Mouse (Mus musculus) cerebellum, postnatal 25 days (tissue): ENCODE data around the gene Gsg1l.

ENCODE experiments used
- DNase-seq, 2 experiments: peaks; one replicate each; pipeline ENCODE4 v3.0.0; 2021; ENCODE audit warnings: mixed read lengths in 2 of 2

Gene Gsg1l

DNA sequence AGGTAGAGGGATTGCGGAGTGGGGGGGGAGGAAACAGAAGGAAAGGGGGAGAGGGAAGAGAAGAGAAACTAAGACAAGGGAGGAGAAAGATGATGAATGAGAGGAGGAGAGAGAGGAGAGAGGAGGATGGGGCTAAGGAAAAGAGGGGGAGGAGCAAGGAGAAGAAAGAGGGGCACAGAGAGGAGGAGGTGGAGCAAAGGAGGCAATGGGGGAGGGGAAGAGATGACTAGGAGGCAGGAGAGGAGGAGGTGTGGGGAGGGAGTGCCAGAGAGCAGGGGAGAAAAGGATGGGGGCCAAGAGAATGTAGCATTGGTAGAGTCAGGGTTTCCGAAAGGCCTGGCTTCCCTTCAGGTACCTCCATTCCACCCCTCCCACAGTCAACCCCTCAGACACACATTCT lies 147.9 kb downstream of the Gsg1l start:
- no peak for DNase-seq

DNA sequence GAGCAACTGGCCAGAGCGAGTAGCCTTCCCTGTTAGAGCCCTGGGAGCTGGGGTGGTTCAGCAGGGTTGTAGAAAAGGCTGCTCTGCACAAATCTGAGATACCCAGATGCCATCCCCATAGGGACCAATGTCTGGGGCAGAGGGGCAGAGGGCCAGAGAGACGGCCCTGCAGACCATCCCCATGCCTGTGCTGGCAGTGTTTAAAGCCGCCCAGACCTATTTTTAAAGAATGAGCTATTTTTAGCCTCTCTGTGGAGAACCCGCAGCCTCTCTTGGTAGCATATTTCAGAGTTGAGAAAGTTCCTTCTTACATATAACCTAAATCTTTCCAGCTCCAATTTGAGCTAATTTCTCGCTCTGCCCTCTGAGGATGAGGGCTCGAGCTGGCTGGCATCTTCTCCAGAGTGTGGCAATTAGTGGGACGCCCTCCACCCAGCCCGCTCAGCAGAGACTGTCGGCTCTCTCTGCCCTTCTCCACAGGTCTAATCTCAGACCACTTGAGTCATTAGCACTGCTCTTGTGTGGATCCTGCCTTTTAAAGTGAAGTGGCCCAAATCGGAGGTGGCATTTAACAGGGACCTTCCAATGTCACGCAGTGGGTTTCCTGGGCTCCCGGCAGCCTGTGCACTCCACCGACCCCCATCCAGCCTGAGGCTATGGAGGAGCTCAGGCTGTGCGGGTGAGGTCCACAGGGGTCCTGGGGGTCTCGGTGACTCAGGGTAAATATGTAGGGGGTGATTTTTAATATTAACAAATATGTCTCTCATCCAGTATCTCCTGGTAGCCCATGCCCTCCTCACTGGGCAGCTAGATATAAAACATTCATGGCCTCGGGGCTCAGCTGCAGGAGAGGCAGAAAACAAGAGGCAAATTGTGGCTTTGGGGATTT lies 148.6 kb downstream of the Gsg1l start:
- DNase-seq, result no peak

DNA sequence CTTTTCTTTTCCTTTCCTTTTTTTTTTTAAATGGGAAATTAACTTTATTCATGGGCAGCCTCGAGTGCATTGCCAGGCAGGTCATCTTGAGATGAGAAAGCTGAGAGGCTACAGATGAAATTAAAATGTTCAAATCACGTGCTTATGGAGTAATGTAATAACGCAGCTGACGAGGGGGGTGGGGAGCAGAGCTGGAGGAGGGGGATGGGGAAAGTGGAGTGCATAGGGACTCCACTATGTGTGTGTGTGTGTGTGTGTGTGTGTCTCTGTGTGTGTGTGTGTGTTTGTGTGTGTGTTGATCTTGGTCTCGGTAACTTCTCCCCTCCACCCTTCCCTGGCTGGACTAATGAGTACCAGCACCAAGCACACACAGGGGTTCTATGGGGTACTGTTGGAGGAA lies 150.6 kb downstream of the Gsg1l start:
- no peak for DNase-seq

DNA sequence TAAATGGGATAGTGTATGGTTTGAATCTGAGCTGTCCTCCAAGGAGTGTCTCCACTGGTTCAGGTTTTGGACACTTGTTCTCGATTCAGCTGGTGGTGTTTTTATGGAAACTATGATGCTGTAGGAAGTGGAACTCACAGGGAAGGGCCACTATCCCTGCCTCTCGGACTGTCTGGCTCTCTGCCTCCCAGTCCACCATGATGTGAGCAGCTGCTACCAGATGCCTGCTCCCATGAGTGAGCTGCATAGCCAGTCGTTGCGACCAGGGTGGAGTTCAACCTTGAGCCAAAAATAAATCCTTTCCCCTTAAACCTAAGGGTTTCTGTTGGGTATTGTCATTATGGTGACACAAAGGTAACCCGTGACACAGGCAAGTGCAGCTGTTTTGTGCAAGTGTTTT lies 158.2 kb downstream of the Gsg1l start:
- no peak for DNase-seq

DNA sequence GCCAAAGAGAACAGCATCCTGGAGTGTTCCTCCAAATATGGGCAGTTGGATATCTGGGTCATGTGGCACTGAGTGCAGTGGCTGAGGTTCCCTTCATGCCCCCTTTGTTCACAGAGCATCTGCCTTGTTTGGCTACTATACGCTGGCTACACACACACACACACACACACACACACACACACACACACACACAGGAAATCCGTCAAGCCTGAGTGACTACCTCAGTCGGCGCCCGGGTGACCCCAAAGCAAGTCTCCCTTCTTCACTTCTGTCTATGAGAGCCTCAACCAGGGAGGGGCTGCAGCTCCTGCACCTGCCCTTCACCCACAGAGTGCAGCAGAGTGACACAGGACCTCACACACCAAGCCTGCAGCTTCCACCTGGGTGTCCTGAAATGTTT lies 161.4 kb downstream of the Gsg1l start:
- DNase-seq, result no peak

DNA sequence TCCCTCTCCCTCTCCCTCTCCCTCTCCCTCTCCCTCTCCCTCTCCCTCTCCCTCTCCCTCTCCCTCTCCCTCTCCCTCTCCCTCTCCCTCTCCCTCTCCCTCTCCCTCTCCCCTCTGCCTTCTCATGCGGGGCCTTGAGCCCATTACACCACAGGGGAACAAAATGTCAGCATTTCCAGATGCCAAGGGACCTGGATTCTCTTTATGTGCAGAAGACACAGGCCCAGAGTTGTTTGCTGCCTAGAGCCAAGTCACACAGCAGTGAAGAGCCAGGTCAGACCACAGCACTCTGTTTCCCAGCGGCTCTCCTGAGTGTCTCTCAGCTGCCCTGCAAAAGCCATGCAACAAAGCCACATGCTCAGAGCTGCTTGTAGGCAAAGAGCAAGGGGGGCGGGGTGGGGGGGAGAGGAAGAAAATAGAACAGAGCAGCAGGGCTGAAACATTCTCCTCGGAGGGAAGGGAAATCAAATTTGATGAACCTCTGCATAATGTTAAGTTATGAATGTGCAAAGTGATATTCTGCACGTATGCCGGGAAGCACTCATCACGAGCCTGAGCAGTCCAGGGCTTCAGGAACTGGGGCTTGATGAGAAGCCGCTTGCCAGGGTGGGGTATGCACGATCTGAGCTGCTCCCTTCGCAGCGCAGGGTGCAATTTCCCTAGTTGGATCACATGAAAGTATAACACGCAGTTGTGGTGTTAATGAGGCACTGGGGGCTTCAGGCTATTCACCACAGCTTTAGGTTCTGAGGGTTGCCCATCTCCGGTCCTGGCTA lies 181.6 kb downstream of the Gsg1l start:
- no peak for DNase-seq

DNA sequence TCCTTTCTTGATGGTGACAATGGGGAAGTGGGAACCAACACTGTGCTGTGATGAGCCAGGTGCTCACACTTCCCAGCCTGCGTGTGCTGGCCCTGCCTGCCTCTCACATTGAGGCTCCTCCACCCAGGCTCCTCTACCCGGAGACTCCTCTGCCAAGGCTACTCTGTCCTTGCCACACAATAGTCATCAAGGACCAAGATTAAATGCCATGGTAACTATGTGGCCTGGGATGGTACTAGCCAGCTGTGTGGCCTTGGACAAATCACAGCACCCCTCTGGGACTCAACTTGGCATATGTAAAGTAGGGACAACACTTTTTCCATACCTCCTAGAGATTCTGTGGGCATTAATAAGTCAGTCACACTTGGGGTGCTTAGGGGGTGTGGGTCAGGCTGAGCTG lies 182.3 kb downstream of the Gsg1l start:
- no peak for DNase-seq

DNA sequence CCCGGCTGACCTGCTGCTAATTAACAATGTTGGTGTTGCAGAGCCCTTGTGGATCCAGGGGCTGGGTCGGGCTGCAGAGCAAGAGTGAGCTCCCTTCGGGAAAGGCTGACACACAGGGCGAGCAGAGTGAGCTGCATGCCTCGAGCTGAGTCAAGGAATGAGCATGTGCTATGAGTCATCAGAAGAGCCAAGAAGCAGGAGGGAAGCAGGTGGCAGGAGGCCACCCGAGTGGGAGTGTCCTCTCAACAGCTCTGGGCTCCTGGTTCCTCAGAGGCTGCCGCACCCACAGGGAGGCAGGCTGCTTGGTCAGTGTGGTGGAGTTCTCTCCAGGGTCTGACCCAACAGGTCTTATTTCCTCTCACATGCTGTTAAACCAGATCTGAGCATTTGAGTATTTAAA lies 183.2 kb downstream of the Gsg1l start:
- peak; percentile 70 to 79 for DNase-seq

DNA sequence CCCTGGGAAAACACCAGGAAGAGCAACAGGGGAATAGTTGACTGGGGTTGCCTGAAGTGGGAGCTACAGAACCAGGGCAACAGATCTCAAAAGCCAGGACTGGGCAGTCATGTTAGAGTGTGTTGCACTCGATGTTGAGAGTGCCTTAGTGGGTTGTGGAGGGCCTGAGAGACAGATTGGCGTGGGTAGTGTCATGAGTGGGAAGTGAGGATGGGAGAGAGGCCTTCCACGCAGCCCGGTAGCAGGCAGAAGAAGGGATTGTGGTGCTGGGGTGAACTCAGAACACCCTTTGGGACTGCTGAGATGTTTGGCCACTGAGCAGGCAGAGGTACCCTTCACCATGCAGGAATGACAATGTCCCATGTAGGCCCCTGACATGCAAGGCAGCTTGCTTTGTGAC lies 185.2 kb downstream of the Gsg1l start:
- DNase-seq, result no peak

DNA sequence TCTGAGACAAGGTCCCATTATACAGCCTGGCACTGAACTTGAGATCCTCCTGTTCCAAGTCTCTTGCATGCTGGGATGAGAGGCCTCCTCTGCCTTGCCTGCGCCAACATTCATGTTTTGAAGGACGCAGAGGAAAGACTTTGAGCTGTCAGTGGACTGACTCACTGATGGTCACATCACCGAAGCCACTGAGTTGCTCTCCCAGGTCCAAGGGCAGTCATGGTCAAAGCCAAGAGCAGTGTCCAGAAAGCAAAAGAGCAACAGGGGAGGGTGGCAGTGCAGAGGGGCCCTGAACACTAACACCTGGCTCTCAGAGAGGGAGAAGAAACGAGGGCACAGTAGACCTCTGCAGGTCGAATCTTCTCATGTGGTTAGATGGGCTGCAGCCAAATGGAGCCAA lies 188.6 kb downstream of the Gsg1l start:
- no peak for DNase-seq

DNA sequence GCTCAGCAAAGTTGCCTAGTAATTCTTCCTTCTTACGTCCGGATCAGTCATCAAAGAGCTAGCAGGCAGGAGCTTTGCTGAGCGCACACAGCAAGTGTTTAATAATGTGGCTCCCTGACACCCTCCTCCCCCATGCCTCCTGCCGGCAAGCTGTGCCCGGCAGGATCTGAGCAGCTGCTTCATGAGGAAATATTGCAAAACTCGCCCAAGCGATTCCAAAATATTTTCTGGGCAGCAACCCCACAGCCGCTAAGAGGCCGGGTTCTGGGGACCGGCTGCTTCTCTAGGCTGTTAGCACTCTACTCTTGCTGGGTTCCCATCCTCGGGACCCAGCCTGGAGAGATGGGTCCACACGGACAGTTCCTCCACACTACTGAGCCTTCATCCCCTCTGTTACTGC lies 193.8 kb downstream of the Gsg1l start:
- peak in 1 of 2 experiments; percentile 33 for DNase-seq

DNA sequence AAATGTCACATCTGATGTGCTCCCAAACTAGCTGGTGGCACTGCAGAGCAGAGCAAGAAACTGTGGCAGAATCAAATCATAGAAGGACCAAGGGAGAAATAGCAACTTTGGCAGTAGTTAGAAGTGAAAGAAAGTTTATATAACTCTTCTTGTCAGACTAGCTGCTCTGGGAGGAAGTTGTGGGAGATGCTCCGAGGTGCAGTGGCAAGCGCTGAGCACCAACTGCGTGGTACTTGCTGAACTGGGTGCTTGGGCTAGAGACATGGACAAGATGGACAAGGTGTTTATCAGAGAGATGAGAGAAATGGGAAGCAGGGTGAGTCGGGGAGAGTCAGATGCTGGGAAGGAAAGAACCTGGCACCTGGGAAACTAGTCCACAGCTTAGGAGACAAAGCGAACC lies 194.4 kb downstream of the Gsg1l start:
- DNase-seq, result no peak

DNA sequence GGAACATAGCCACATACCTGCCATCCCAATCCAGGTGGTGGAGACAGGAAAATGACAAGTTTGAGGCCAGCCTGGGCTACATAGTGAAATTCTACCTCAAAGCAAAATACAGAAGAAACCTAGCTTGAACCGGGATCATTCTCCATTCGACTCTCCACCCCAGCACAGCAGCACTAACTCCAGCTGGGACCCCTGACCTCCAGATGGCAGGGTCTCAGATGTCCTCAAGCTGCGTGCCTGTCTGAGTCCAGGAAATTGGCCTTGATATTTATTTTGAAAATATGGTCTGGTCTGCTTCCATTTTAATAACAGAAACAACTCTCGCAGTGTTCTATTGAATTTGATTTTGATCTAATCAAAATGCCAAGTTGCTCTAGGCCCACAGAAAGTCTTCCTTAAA lies 195.1 kb downstream of the Gsg1l start:
- DNase-seq, result no peak

DNA sequence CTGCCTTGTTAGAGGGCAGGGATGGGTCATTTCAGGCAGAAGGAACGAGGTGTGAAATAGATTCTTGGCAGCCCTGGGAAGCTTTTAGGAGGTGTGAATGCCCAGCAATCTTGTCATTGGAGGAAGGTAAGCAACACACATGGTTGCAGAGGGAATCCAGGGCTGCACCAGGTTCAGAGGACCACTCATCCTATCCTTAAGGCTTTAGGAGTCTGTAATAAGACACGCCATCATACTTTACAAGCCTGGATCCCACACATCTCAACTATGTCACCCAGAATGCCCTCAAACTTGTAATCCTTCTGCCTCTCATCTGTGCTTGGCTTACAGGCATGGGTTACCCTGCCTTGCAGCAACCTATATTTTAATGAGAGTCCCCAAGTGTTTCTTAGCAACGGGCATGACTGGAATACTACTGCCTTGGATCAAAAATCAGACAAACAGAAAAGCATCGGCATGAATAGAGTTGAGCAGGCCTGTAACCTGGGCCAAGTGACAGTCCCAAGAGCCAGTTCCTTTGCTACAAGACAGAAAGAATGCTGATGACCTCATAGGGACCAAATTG lies 196.0 kb downstream of the Gsg1l start:
- no peak for DNase-seq

DNA sequence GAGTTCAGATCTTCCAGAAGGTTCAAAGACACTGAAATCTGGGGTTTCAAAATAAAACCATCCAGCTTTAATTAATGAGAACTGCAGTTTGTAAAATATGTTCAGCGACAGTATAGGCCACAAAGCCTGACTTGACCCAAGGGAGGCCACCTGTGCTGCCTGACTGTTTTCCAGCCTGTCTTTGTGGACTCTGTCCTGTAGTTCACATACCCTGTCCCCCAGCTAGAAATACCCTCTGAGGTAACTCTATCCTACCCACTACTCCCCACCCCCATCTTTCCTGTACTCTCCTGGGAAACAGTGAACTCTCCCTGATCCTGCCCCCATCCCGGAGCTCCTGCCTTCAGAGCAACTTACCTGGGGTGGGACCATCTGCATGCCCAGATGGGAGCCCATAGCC lies 199.0 kb downstream of the Gsg1l start:
- DNase-seq, result no peak

DNA sequence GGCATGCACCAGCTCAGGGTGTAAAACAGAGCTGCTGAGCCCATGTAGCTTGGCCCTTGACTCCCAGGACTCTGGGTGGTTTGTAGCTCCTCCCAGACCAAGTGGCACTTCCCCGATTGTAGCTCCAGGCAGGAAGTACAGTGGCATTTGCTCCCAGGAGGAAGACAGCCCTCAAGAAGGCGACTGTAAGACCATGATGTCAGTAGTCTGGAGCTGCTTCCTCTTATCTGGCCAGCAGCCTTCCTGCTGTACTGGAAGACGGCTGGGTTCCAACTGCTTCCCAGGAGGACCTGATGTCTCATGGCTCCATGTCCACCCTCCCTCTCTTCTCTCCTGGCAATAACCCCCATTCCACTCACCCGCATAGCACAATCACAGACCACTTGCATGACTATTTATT lies 204.2 kb downstream of the Gsg1l start:
- peak in 1 of 2 experiments; percentile 26 for DNase-seq

DNA sequence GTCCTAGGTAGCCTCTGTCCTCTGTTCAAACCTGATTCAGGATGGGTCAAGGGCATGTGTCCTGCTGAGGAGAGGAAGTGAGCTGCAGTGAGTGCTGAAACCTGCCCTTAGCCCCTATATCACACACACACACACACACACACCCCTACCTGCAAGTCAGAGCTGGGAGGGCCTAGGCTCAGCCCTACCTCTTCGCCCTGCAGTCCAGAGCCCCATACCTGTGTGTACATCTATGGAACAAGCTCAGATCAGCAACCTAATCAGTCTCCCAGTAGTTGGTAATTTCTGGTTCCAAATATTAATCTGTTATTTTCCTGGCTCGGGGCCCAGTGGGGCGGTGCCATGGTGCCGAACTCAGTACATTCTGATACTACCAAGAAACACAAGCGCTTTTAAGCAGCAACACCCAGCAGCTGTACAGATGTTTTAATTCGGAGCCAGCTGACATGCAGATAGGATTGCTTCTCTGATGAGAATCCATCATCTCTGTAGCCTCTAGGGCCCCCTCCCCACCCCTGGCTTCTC lies 208.2 kb downstream of the Gsg1l start:
- DNase-seq, result no peak

DNA sequence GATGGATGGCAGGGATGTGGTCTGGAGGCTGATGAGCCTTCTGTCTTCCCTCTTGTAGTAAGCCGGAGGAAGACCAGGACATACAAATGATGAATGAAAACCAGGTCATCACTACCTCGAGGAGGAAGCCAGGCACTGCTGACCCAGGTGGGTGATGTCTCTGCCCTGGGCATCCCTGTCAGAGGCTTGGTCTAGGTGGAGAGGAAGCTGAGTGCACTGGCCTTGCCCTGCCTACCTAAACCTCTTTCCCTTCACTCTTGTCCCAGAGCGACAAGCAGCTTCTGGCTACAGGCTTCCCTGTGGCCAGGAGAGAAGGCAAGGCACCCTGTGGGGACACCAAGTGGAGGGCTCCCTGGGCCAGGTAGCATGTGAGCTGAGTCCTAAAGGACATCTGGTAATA lies 209.3 kb downstream of the Gsg1l start:
- DNase-seq, result no peak

DNA sequence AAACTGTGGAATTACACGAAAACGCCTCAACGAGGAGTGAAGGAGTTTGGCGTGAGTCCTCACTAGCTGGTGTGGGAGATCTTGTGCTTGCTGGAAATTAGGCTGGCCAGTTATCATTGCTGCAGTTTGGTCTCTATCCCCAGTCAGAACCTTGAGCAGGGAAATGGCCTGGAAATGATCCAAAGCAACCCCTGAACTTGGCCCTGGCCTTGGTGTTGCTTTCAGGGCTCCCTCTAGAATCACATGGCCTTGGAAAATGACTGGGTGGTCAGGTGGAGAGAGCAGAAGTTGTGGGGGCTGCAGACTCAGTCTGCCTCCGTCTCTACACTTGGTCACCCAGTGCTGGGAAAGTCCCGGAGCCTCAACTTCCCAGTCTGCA lies 210.0 kb downstream of the Gsg1l start:
- no peak for DNase-seq

DNA sequence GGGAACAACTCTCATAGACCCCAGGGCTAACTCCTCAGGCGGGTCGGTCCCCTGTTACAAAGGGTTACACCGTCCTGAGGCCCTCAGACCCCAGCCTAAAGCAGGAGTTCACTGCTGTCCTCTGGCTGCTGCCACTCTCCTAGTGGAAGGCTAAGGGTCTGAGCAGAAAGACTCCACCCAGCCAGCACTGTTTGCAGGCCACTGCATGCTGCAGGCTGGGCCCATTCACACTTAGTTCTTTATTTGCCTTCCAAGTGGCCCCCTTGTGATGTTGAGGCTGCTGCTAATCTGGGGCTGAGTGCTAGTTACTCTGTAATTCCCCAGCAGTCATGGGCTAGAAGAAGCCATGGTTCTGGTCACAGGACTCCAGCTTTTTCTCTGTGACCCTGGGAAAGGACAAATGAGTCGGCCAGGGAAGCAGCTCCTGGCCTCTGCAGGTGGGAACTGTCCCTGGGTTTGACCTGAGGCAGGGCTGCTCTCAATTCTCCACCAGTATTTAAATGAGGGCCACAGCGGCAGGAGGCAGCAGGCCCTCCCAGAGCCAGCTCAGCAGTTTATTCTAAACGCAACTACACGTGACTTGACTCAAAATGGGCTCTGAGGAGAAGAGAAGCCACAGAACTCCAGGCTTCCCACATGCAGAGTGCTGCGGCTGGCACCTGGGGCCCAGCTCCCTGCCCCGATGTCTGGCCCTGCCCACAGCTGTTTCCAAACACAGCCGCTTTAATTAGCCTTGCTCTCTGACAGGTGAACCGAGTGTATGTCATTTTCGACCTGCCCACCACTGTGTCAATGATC lies 210.6 kb downstream of the Gsg1l start:
- DNase-seq, result no peak

DNA sequence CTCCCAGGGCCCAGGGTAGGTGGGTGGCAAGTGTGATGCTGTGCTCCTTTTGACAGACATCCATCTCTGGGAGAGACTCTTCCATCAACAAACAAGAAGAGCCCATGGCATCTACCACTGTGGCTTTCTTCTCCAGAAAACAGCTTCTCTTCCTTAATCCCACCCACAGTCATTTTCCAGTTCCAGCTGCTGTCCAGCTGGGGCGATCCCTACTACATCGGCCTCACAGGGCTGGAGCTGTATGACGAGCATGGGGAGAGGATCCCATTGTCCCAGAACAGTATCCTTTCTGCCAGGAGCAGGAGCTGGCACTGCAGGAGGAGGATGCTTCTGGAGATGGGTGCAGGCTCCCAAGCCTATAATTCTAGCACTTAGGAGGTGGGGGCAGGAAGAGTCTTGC lies 213.6 kb downstream of the Gsg1l start:
- no peak for DNase-seq

DNA sequence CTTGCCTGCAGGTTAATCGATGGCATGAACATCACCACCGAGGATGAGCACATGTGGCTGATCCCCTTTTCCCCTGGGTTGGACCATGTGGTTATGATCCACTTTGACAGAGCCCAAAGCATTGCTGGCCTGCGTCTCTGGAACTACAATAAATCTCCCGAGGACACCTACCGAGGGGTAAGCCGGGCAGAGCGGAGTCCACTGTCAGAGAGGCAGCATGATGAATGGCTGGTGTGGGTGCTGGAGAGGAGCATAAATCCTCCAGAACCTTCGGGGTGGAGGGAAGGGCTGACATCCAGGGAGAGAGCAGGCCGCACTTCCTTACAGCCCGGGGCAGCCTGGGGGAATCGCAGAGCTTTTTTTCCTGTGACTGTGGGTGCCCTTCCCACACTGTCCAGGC lies 217.0 kb downstream of the Gsg1l start:
- DNase-seq, result no peak

DNA sequence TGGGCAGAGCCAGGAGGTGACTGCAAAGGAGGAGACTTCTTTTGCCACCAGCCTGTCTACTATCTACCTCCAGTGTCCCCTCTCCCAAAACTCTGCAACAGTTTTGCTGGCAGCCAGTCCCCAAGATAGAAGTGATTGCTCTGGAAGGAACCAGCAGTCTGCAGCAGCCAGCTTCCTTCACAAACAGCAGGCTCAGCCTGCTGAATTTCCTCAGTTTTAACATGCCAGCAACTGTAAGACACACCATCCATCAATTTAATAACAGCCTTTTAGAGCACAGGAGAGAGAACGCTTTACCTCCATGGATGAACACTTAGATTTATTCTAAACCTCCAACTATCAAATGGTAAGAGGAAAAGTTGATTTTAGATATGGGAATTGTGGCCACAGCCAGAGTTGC lies 218.2 kb downstream of the Gsg1l start:
- DNase-seq, result no peak
